Mouse (Mus musculus) limb, embryonic 15.5 days (tissue): ENCODE results near the gene Irs3. TPM values are rescaled to one million over a fixed set of nuclear protein-coding genes. Genes with fewer than 3 reads are reported as not detected.
A peak's percentile ranks its signal among the peaks of the same experiment; 100 is the strongest.

Experiments used
- ATAC-seq: fragments of 200-750 bp; cut with Nextera tagmentation; 2 replicates; pipeline ENCODE4 v1.8.0; 2017; ENCODE audit warnings: low read depth, moderate TSS enrichment; ENCODE audit not compliant: insufficient number of reproducible peaks, low FRiP score, low TSS enrichment
- H3K27ac ChIP-seq: fragments of 300-500 bp; sonication (generic); 2 replicates; pipeline ENCODE4 v1.5.1; 2015; ENCODE audit warnings: moderate library complexity, mild to moderate bottlenecking, inconsistent platforms
- H3K27me3 ChIP-seq: fragments of 300-500 bp; sonication (generic); 2 replicates; pipeline ENCODE4 v1.6.1; 2015; ENCODE audit warnings: inconsistent platforms
- H3K36me3 ChIP-seq: fragments of 300-500 bp; sonication (generic); 2 replicates; pipeline ENCODE4 v1.6.1; 2015; ENCODE audit warnings: inconsistent platforms
- H3K4me1 ChIP-seq: fragments of 300-500 bp; sonication (generic); 2 replicates; pipeline ENCODE4 v1.6.1; 2015; ENCODE audit warnings: inconsistent platforms
- H3K4me2 ChIP-seq: fragments of 300-500 bp; sonication (generic); 2 replicates; pipeline ENCODE4 v1.6.1; 2015; ENCODE audit warnings: mild to moderate bottlenecking, inconsistent platforms
- H3K4me3 ChIP-seq: fragments of 300-500 bp; sonication (generic); 2 replicates; pipeline ENCODE4 v1.5.1; 2015; ENCODE audit warnings: mild to moderate bottlenecking, inconsistent platforms
- H3K9ac ChIP-seq: fragments of 300-500 bp; sonication (generic); 2 replicates; pipeline ENCODE4 v1.6.1; 2015; ENCODE audit warnings: inconsistent platforms
- H3K9me3 ChIP-seq: fragments of 300-500 bp; sonication (generic); 2 replicates; pipeline ENCODE4 v1.6.1; 2016; ENCODE audit warnings: inconsistent platforms
- WGBS: fragments of 180-500 bp; shearing (Covaris S2); methylation state at CpG from one replicate; pipeline ENCODE4 v1.1.7; 2015; 5-methylcytosine and 5-hydroxymethylcytosine counted together
- polyA plus RNA-seq: library from polyadenylated mRNA; unstranded; fragments of >200 nt; fragmentation: Nextera tagmentation; extraction: Ambion mirVana; gene quantifications from 2 replicates; pipeline ENCODE4 v1.2.1, GENCODE M21; 2015

The Irs3 gene
- polyA plus RNA-seq, 1 experiment from 2014 or later, result 0.19 TPM

DNA sequence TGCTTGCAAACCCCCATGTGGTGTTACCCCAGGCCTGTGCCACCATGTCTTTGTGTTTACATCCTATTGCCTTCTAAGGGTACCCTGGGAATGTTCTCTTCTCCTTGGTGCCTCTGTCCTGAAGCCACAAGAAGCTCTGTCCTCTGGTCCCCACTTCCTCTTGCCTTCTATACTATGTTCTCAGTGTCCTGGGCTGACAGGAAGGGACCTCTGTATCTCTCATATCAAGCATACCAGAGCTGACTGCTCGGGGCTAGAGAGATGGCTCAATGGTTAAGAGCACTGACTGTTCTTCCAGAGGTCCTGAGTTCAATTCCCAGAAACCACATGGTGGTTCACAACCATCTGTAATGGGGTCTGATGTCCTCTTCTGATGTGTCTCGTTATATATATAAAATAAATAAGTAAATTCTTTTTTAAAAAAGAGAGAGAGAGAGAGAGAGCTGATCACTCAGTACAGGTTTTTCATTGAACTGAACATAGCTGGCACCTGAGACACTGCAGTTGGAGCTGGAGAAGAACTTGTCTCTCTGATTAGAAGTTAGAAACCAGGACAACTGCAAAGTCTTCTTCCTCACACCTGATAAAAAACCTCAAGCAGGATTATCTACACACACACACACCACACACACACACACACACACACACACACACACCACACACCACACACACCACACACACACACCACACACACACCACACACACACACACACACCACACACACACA lies 47.3 kb downstream of the Irs3 start:
- Histone ChIP-seq H3K4me2 (no peak overlapping the region), H3K9me3 (no peaks in the 10 kb centered on the region), H3K36me3 (peaks cover 12% of the 10 kb centered on the region), H3K4me1 (peaks cover 20% of the 10 kb centered on the region), H3K27ac (no peak overlapping the region), H3K9ac (no peak overlapping the region), H3K27me3 (no peaks in the 10 kb centered on the region), H3K4me3 (no peak overlapping the region)
- ATAC-seq, result no peak
- 88% methylated on average over 2 of the region's 2 CpGs for WGBS

DNA sequence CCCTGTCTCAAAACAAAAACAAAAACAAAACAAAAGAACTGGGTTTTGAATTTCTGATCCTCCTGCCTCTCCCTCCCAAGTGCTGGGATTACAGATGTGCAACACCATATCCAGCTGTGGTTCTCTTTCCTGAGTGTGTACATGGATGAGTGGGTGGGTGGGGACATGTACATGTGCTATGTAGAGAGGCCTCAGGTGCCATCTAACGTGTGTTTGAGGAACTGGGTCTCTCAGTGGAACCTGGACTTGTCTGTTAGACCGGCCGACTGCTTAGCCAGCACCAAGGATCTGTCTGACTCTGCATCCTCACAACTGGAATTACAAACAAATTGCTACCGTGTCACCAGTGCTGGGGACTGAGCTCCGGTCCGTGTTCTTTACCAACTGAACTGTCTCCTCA lies 47.9 kb downstream of the Irs3 start:
- ATAC-seq, result no peak
- Histone ChIP-seq H3K4me2 (no peak overlapping the region), H3K9ac (no peak overlapping the region), H3K36me3 (peaks cover 12% of the 10 kb centered on the region), H3K27me3 (no peaks in the 10 kb centered on the region), H3K4me1 (peaks cover 18% of the 10 kb centered on the region), H3K9me3 (no peaks in the 10 kb centered on the region), H3K4me3 (no peak overlapping the region), H3K27ac (no peak overlapping the region)
- 93% methylated on average over 6 of the region's 6 CpGs for WGBS

DNA sequence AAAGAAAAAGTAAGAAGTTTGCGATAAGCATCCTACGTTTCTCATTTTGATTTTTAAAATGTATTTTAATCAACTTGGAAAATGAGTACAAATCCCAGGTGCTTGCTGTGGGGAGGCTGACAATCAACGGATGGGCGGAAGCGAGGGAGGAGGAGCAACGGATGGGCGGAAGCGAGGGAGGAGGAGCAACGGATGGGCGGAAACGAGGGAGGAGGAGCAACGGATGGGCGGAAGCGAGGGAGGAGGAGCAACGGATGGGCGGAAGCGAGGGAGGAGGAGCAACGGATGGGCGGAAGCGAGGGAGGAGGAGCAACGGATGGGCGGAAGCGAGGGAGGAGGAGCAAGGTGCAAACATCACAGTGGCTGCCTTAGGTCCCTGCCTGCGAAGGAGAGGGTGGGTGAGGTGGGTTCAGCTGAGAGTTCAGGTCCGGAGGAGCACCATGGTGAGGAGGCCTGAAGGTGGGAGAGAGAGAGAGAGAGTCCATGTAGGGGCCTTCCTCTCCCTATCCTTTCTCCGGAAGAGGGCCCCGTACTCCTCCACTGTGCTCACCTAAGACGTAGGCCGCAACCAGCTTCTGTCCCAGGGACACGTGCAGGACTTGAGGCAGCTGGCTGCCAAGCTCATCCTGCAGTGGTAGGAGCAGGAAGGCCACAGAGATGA lies 48.8 kb downstream of the Irs3 start:
- Histone ChIP-seq H3K27me3 (no peaks in the 10 kb centered on the region), H3K4me2 (0 out of 2 replicates have a peak overlapping the region, but pooled peaks have one; percentile 20), H3K4me3 (peak overlapping the region; percentile 7; the same call in 1 of the 2 replicates), H3K27ac (no peak overlapping the region), H3K36me3 (peaks cover 12% of the 10 kb centered on the region), H3K9ac (no peak overlapping the region), H3K9me3 (no peaks in the 10 kb centered on the region), H3K4me1 (peaks cover 14% of the 10 kb centered on the region)
- WGBS, result 35% methylated on average over 29 of the region's 30 CpGs
- no peak for ATAC-seq

DNA sequence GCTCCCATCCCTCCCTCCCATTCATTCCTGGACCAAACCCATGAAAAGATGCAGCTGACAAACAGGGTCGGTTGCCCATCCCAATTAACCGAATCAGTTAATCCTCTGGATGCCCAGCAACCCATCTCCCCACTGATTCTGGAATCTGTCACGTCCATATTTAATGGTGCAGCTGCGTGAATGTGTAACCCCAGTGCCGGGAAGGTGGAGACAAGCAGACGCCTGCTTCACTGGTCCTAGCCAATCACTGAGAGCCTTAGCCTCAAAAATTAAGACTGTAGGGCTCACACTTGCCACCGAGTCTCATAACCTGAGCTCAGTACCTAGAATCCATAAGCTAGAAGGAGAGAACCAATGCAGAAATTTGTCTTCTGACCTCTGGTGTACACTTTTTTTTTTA lies 49.6 kb downstream of the Irs3 start:
- Histone ChIP-seq H3K9me3 (no peaks in the 10 kb centered on the region), H3K27me3 (no peaks in the 10 kb centered on the region), H3K9ac (no peak overlapping the region), H3K4me2 (no peak overlapping the region), H3K36me3 (peaks cover 12% of the 10 kb centered on the region), H3K4me3 (no peak overlapping the region), H3K4me1 (peaks cover 14% of the 10 kb centered on the region), H3K27ac (no peak overlapping the region)
- no peak for ATAC-seq
- WGBS, result 83% methylated on average over 7 of the region's 7 CpGs

Other genes starting within 250 kb of the Irs3 start
- 0.10 and 0.13 TPM in 2 replicates for gene Zan, start 168.7 kb downstream of the Irs3 start, polyA plus RNA-seq
- gene Pop7, start 143.2 kb downstream of the Irs3 start, polyA plus RNA-seq, result 46.5 and 46.7 TPM in 2 replicates
- gene Gigyf1, start 127.2 kb downstream of the Irs3 start, polyA plus RNA-seq, result 10.3 and 12.0 TPM in 2 replicates
- 0.26 TPM in 1 of 2 replicates, not detected in the other for gene Epo, start 112.5 kb downstream of the Irs3 start, polyA plus RNA-seq
- gene Gnb2, start 112.2 kb downstream of the Irs3 start, polyA plus RNA-seq, result 350 and 394 TPM in 2 replicates
- gene Actl6b, start 92.2 kb downstream of the Irs3 start, polyA plus RNA-seq, result 0.35 and 0.36 TPM in 2 replicates
- gene Tfr2, start 75.9 kb downstream of the Irs3 start, polyA plus RNA-seq, result 1.4 and 1.6 TPM in 2 replicates
- gene Mospd3, start 44.7 kb downstream of the Irs3 start, polyA plus RNA-seq, result 40.6 and 41.8 TPM in 2 replicates
- gene Pcolce, start 31.9 kb downstream of the Irs3 start, polyA plus RNA-seq, result 303 and 362 TPM in 2 replicates
- 0.09 TPM in 1 of 2 replicates, not detected in the other for gene Fbxo24, start 16.7 kb downstream of the Irs3 start, polyA plus RNA-seq
- gene Lrch4, start 16.6 kb downstream of the Irs3 start, polyA plus RNA-seq, result 32.8 and 34.1 TPM in 2 replicates
- gene Gm20605, start 16.5 kb downstream of the Irs3 start, polyA plus RNA-seq, result 8.0 and 8.5 TPM in 2 replicates
- 4.8 and 6.0 TPM in 2 replicates for gene Sap25, start 4.4 kb downstream of the Irs3 start, polyA plus RNA-seq
- 15.9 and 17.4 TPM in 2 replicates for gene Agfg2, start 39.0 kb upstream of the Irs3 start, polyA plus RNA-seq
- gene Nyap1, start 95.9 kb upstream of the Irs3 start, polyA plus RNA-seq, result 1.9 and 3.5 TPM in 2 replicates
- 169 and 197 TPM in 2 replicates for gene Tsc22d4, start 100.0 kb upstream of the Irs3 start, polyA plus RNA-seq
- gene Ppp1r35, start 133.1 kb upstream of the Irs3 start, polyA plus RNA-seq, result 22.2 and 27.8 TPM in 2 replicates
- 8.7 and 9.2 TPM in 2 replicates for gene Mepce, start 141.9 kb upstream of the Irs3 start, polyA plus RNA-seq
- gene Zcwpw1, start 142.1 kb upstream of the Irs3 start, polyA plus RNA-seq, result 19.7 and 24.4 TPM in 2 replicates
- 0.58 and 1.2 TPM in 2 replicates for gene Pilra, start 190.6 kb upstream of the Irs3 start, polyA plus RNA-seq
- gene Pilrb1, start 212.4 kb upstream of the Irs3 start, polyA plus RNA-seq, result 0.29 and 0.40 TPM in 2 replicates
- gene Pilrb2, start 226.1 kb upstream of the Irs3 start, polyA plus RNA-seq, result 0.22 and 1.2 TPM in 2 replicates